Mouse (Mus musculus): ENCODE measurements around the gene Brd1. TPM values are rescaled to one million over a fixed set of nuclear protein-coding genes. Genes with fewer than 3 reads are reported as not detected.

The Brd1 gene
- polyA plus RNA-seq, 1 experiment: 51.2 TPM

- TF ChIP-seq GATA1 (IDR thresholded peaks at IDR 0.05; ENCODE audit: low read length): no peak
Observed at GRCm38 (mm10) chr15:88733041-88733751, 837 bp downstream of the Brd1 start.

- TF ChIP-seq GATA1 (IDR thresholded peaks at IDR 0.05; ENCODE audit: low read length): no peak
Observed at GRCm38 (mm10) chr15:88732405-88733020, 1.5 kb downstream of the Brd1 start.

GRCm38 (mm10) chr15:88730717-88731116 is 3.3 kb downstream of the Brd1 start:
- no peak for TF ChIP-seq GATA1 (IDR thresholded peaks at IDR 0.05; ENCODE audit: low read length)

DNA sequence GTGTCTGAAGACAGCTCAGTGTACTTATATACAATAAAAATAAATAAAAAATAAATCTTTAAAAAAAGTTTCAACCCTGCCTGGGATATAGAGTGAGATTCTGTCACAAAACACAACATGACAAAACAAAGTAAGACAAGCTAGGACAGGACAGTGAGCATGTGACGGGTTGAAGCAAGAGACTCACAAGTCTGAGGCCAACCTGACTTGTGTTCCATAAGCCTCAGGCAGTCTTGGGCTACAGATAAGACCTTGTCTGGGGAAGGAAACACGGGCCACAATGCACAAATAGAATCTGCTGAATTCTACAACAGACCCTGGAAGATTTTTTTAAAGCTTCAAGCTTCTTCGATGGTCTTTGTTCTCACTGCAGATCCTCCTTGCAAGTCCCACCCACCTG is 6.8 kb downstream of the Brd1 start:
- no peak for TF ChIP-seq GATA1 (IDR thresholded peaks at IDR 0.05; ENCODE audit: low read length)

GRCm38 (mm10) chr15:88725036-88725435 is 9.0 kb downstream of the Brd1 start:
- TF ChIP-seq GATA1 (IDR thresholded peaks at IDR 0.05; ENCODE audit: low read length): no peak

DNA sequence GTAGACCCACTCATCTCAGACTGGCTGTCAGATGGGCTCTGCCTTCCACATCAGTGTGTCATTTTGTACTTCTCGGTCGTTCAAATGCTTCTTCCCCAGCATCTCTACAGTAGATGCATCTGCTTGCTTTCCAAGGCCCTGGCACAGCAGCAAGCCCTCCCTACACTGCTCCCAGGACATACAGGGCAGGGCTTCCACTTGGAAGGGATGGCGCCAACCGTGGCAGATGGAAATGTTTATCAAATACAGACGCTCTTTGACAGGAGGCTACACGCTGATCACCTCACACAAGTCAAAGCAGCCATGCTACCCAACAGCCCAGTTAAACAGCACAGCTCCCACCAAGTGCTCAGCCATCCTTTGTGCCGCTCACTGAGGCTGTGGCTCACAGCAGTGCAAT is 9.7 kb downstream of the Brd1 start:
- no peak for TF ChIP-seq GATA1 (IDR thresholded peaks at IDR 0.05; ENCODE audit: low read length)

- no peak for TF ChIP-seq GATA1 (IDR thresholded peaks at IDR 0.05; ENCODE audit: low read length)
Observed at GRCm38 (mm10) chr15:88723205-88723604, 10.8 kb downstream of the Brd1 start.

DNA sequence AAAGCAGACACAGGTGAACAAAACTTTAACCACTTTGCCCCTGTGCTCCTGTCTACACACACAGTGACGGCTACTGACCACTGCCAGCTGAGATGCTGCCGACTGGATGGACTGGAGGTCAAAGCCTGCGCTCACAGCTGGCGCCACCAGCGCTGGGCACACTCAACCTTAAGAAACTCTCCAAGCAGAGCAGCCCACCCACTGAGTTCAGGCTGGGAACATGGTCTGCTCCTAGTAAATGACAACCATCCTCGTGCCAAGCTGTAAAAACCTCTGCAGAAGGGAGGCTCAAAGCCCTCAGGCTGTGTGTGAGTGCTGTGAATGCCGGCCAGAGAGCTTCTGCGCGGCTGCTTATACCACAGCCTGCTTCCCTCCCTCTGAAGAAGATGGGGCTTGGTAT is 16.8 kb downstream of the Brd1 start:
- TF ChIP-seq GATA1 (IDR thresholded peaks at IDR 0.05; ENCODE audit: low read length): no peak

- TF ChIP-seq GATA1 (IDR thresholded peaks at IDR 0.05; ENCODE audit: low read length): no peak
Observed at GRCm38 (mm10) chr15:88716350-88716749, 17.7 kb downstream of the Brd1 start.

- TF ChIP-seq GATA1 (IDR thresholded peaks at IDR 0.05; ENCODE audit: low read length): no peak
Observed at GRCm38 (mm10) chr15:88714021-88714589, 19.9 kb downstream of the Brd1 start.

DNA sequence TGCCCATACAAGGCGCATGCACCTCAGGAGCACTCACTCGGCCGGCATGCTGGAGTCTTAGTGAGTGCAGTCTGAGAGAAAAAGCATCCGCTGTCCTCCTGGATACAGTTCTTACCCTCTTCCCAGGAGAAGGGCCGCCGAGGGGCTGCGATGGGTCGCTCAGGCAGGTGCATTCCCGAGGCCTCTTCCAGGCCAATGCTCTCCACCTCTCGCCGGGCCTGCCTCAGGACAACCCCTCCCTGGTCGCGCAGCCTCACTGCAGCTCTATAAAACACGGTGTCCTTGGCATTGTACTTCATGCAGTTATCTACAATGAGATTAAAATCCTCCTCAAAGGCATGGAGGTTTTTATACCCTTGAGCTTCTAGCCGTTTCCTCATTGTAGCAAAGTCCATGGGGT is 21.5 kb downstream of the Brd1 start:
- no peak for TF ChIP-seq GATA1 (IDR thresholded peaks at IDR 0.05; ENCODE audit: low read length)

DNA sequence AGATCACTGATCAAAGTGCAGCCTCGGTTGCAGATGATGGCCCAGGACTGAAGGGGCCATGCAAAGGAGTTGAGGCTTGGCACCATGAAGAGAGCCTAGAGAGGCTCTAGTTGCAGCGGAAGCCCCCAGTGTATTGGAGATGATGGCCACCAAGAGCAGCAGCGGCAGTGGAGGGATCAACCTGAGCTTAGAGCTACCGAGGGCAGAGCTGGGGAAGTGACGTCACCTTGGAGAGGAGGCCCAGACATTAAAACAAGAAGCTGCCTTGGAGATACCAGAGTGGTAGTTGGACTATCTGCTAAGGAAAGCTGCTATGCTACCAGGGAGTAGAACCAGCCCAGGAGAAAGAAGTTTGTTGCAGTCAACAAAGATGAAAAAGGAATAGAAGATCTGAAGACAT is 24.2 kb downstream of the Brd1 start:
- no peak for TF ChIP-seq GATA1 (IDR thresholded peaks at IDR 0.05; ENCODE audit: low read length)

- no peak for TF ChIP-seq GATA1 (IDR thresholded peaks at IDR 0.05; ENCODE audit: low read length)
Observed at GRCm38 (mm10) chr15:88708657-88709511, 25.1 kb downstream of the Brd1 start.

DNA sequence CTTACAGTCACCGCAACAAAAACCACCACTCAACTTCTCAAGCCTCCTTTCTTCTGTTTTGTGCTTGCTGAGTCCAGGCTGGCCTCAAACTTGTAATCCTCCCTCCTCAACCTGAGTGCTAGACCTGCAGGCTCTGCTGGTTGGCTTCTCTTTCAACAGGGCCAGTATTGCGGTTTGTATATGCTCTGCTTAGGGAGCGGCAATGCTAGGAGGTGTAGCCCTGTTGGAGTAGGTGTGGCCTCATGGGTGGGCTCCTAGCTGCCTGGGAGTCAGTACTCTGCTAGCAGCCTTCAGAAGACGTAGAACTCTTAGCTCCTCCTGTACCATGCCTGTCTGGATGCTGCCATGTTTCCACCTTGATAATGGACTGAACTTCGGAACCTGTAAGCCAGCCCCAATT is 25.8 kb downstream of the Brd1 start:
- TF ChIP-seq GATA1 (IDR thresholded peaks at IDR 0.05; ENCODE audit: low read length): no peak

GRCm38 (mm10) chr15:88706320-88706719 is 27.7 kb downstream of the Brd1 start:
- TF ChIP-seq GATA1 (IDR thresholded peaks at IDR 0.05; ENCODE audit: low read length): no peak

GRCm38 (mm10) chr15:88704284-88704683 is 29.7 kb downstream of the Brd1 start:
- TF ChIP-seq GATA1 (IDR thresholded peaks at IDR 0.05; ENCODE audit: low read length): no peak
